Mouse (Mus musculus) gastrocnemius, postnatal 10 days (tissue): Measurements from ENCODE around the gene Ipo7. TPM values are rescaled to one million over a fixed set of nuclear protein-coding genes. Genes with fewer than 3 reads are reported as not detected.
"Not testable (repeated sequence)": the region's sequence is repeated elsewhere in the genome, so short reads cannot be mapped to it uniquely, and the experiment has no call there.

Experiments
- DNase-seq: peaks from one replicate; pipeline ENCODE4 v3.0.0; 2021; ENCODE audit warnings: mixed read lengths
- total RNA-seq, 2 experiments: library from RNA; stranded (reverse); gene quantifications; 2 replicates each; pipeline ENCODE4 v1.2.3; 2021

Gene Ipo7
- total RNA-seq, 2 experiments from 2014 or later: 70.7 to 72.6 TPM

- peak; percentile 90 for DNase-seq
Observed at GRCm38 (mm10) chr7:110018631-110019482, 783 bp downstream of the Ipo7 start.

DNA sequence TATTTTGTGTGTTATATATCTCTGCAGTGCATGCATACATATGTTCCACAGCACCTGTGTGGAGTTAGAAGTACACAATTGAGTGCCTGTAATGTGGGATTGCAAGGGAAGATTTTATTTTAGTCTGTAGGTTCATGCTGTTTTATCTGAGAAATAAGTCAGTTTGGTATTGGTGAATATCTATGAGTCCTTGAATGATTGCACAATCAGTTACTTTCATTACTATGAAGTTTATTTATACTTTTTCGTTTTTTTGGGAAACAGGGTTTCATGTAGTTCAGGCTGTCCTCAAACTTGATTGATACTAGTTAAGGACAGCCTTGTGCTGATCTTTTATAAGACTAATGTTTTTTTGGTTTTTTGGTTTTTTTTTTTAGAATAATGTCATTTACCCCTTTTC is 5.5 kb downstream of the Ipo7 start:
- DNase-seq: no peak

- DNase-seq: no peak
Observed at GRCm38 (mm10) chr7:110026594-110026993, 8.5 kb downstream of the Ipo7 start.

DNA sequence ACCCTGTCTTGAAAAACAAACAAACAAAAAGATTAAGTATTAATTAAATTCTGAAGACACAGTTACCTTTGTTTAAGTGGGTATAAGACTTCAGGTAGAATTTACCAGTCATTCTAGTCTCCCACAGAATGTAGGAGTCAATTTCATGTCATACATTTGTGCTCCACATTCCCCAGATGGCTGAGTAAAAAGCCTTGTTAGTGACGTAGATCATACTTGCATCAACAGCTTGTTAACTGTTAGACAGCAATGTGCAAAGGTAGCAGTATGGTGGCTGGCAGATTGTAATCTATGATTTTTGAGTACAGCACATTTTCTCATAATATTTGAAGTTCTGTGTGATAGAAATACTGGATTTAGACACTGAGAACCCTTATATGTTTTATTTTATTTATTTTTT is 10.8 kb downstream of the Ipo7 start:
- DNase-seq: no peak

DNA sequence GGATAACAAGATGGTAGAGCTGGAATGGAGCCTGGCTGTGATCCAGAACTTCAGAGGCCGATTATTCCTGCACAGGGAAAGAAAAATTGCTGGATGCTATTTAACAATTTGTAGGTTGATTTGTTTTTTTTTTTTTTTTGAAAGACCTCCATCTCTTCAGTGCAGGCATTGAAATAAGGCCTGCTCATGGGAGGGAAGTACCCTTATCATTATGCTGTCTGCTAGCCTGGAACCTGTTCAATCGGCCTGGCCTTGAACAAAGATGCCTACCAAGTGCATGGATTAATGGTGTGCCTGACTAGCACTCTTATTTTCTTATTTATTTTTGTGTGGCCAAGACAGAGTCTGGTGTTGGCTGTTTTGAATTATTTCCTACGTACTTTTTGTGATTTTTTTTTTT is 12.3 kb downstream of the Ipo7 start:
- no peak for DNase-seq

GRCm38 (mm10) chr7:110057723-110058122 is 39.6 kb downstream of the Ipo7 start:
- DNase-seq: not testable (repeated sequence)

DNA sequence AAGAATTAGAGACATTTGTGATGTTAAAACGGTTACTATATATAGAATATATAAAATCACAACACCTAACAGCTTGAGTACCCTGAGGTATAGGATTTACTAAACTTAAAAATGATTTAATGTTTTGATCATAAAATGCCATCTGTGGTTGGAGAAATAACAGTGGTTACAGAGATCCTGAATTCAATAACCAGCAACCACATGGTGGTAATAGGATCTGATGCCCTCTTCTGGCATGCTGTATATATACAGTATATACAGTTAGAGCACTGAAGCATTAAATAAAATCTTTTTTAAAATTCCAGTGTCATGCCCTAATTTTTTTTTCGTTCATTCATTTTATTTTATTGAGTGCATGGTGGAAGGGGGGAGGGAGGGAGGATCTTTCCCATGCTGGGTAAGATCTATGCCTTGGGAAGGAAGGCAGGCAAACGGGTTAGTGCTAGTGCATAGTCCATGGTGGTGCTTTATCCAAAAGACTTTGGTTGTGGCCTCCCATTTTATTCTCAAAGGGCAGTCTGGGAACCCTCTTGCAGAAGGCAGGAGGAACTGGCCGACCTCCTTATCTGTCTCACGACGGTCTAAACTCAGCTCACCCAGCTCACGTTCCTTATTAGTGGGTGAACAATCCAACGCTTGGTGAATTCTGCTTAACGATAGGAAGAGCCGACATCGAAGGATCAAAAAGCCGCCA is 41.2 kb downstream of the Ipo7 start:
- DNase-seq: peak; percentile 14

DNA sequence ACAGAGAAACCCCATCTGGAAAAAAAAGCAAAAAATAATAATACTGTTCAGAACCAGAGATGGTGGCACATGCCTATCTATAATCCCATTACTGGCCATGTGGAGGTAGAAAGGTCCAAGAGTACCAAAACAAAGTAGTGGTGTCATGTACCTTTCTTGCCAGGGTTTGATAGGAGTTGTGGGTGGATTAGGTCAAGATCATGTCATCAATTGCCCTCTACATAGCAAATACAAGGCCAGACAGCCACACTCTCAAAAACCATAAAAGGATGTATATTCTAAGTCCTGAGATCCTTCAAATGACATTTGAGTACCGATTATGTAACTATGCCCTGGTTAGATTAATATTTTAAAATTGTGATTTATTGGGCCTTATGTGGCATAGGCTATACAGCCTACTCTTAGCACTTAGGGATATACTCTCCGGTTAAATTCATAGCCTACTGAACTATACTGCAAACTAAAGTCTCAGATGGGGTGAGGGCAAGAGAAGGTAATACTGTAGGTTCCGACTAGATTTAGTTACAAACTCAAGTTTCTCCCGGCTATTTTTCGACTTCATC is 42.1 kb downstream of the Ipo7 start:
- DNase-seq: no peak

DNA sequence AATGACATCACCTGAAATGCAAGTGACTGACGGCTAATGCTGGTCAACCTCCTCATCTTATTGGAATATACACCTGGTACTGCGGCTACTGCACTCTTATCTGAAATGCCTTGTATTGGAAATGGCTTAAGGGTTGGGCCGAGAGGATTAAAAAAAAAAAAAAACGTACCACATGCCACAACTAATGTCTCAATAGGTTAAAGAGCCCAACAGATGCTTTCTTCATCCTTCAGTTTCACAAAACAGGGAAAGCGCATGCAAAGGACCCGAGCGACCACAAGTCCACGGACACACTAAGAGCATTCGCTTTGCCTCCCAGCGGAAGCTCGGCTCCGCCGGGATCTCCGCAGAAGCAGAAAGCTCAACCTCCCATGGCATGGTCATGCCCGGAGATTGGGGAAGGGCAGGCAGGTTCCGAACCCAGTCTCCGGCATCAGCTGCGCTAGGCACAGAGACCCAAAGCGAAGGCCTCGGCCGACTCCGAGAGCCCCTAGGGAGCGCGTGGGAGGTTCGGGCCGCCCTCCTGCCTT is 42.7 kb downstream of the Ipo7 start:
- DNase-seq: no peak

- DNase-seq: peak; percentile 99
Observed at GRCm38 (mm10) chr7:110061199-110061751, 43.2 kb downstream of the Ipo7 start, which contains the start of gene Zfp143. TSS of gene Zfp143 (plus strand) at chr7:110061217.

GRCm38 (mm10) chr7:110061752-110062273 is 43.7 kb downstream of the Ipo7 start:
- peak; percentile 87 for DNase-seq

- no peak for DNase-seq
Observed at GRCm38 (mm10) chr7:110063731-110064130, 45.7 kb downstream of the Ipo7 start.

DNA sequence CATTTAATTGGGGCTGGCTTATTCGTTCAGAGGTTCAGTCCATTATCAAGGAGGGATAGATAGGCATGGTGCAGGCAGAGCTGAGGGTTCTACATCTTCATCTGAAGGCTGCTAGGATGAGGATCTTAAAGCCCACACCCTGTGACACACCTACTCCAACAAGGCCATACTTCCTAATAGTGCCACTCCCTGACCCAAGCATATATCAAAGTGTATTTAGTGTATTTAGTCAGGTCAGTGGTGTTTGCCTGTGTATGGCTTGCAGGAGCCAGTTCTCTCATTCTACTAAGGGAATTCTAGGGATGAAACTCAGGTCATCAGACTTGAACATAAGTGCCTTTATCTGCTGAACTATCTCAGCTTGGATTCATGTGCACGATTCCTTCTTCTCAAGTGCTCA is 51.0 kb downstream of the Ipo7 start:
- DNase-seq: no peak

GRCm38 (mm10) chr7:110078168-110078567 is 60.1 kb downstream of the Ipo7 start:
- no peak for DNase-seq

- peak; percentile 58 for DNase-seq
Observed at GRCm38 (mm10) chr7:110083386-110084165, 65.5 kb downstream of the Ipo7 start.

- DNase-seq: no peak
Observed at GRCm38 (mm10) chr7:110085217-110085616, 67.1 kb downstream of the Ipo7 start.

DNA sequence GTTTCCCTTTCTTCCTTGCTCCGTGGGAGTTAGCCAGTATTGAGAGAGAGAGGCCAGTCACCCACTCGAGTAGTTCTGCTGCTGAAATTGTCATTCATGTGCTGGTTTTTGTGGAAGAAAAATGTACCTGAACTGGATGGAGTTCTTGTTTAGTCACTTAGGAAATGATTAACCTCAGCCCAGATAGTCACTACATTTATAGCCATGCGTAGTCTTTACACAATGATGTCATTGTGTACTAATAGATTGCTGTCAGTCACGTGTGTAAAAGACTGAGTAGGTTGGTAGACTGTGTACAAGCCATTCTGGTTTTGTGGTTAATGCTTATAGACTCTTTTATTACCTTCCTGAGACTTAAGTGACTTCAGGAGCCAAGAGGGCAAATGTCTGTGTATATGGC is 69.8 kb downstream of the Ipo7 start:
- DNase-seq: no peak

DNA sequence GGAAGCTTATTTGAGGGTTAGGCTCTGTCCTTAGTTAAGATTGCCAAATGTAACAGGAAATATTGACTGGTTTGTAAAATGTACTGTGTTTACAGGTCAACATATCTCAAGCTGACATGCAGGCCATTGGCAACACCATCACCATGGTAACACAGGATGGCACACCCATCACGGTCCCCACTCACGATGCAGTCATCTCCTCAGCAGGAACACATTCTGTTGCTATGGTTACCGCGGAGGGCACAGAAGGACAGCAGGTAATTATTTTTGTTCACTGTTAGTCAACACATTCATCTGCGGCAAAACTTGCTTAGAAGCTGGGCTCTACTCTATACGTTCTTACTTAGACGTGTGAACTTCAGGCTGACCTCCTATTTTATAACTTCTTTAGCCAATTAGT is 73.6 kb downstream of the Ipo7 start:
- no peak for DNase-seq

DNA sequence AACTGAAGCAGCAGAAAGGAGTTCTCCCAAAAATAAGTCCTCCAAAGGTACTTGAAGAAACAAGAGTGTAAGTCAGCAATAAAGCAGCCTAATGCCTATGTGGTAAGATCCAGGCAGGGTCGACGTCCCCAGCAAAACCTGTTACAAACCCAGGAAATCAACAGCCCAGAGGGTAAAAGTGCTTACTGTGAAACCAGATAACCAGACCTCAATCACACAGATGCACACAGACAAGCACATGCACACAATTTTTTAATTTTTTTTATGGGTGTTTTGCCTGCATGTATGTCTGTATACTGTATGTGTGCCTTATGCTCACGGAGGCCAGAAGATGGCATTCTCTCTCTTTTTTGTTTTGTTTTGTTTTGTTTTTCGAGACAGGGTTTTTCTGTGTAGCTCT is 78.3 kb downstream of the Ipo7 start:
- no peak for DNase-seq

GRCm38 (mm10) chr7:110097106-110097793 is 79.2 kb downstream of the Ipo7 start:
- DNase-seq: no peak

- DNase-seq: no peak
Observed at GRCm38 (mm10) chr7:110100854-110101253, 82.8 kb downstream of the Ipo7 start.
